Mouse (Mus musculus) midbrain, embryonic 14.5 days (tissue): ENCODE results near the gene Fyn. TPM values are rescaled to one million over a fixed set of nuclear protein-coding genes. Genes with fewer than 3 reads are reported as not detected.

ENCODE experiments used
- ATAC-seq: fragments of 200-750 bp; cut with Nextera tagmentation; 2 replicates; pipeline ENCODE4 v1.8.0; 2017; ENCODE audit warnings: moderate number of reproducible peaks, moderate library complexity; ENCODE audit not compliant: low FRiP score, low TSS enrichment
- DNase-seq: peaks from one replicate; pipeline ENCODE4 v3.0.0-alpha.2; 2015
- H3K27ac ChIP-seq: fragments of 300-500 bp; sonication (generic); replicated peaks from 2 replicates; pipeline ENCODE4 v1.5.1; 2014; ENCODE audit warnings: mild to moderate bottlenecking, low read depth, low read length, moderate library complexity
- H3K27me3 ChIP-seq: fragments of 300-500 bp; sonication (generic); 2 replicates; pipeline ENCODE4 v1.6.1; 2014; ENCODE audit warnings: low read length, control low read depth, mixed read lengths; ENCODE audit not compliant: control insufficient read depth, insufficient read depth
- H3K36me3 ChIP-seq: fragments of 300-500 bp; sonication (generic); 2 replicates; pipeline ENCODE4 v1.6.1; 2014; ENCODE audit warnings: low read length, control low read depth; ENCODE audit not compliant: control insufficient read depth, insufficient read depth
- H3K4me1 ChIP-seq: fragments of 300-500 bp; sonication (generic); 2 replicates; pipeline ENCODE4 v1.6.1; 2014; ENCODE audit warnings: mild to moderate bottlenecking, antibody characterized with exemption, low read length, control low read depth; ENCODE audit not compliant: control insufficient read depth, insufficient read depth
- H3K4me2 ChIP-seq: fragments of 300-500 bp; sonication (generic); 2 replicates; pipeline ENCODE4 v1.6.1; 2014; ENCODE audit warnings: mild to moderate bottlenecking, low read length, moderate library complexity
- H3K4me3 ChIP-seq: fragments of 300-500 bp; sonication (generic); replicated peaks from 2 replicates; pipeline ENCODE4 v1.5.1; 2014; ENCODE audit warnings: low read depth, low read length
- H3K9ac ChIP-seq: fragments of 300-500 bp; sonication (generic); replicated peaks from 2 replicates; pipeline ENCODE4 v1.6.1; 2014; ENCODE audit warnings: mild to moderate bottlenecking, low read length, moderate library complexity
- H3K9me3 ChIP-seq: fragments of 300-500 bp; sonication (generic); 2 replicates; pipeline ENCODE4 v1.6.1; 2016; ENCODE audit warnings: low read length, control low read depth, mixed read lengths; ENCODE audit not compliant: control insufficient read depth
- WGBS: fragments of 180-500 bp; shearing (Covaris S2); extraction: QIAGEN DNeasy Blood & Tissue Kit; methylation state at CpG from one replicate; pipeline ENCODE4 v1.1.7; 2014; 5-methylcytosine and 5-hydroxymethylcytosine counted together
- polyA plus RNA-seq: library from polyadenylated mRNA; unstranded; fragments of >200 nt; fragmentation: Nextera tagmentation; extraction: Ambion mirVana; gene quantifications from 2 replicates; pipeline ENCODE4 v1.2.1, GENCODE M21; 2014

Fyn gene
- polyA plus RNA-seq, 1 experiment from 2014 or later, result 90.8 TPM

GRCm38 (mm10) chr10:39339189-39339968, 29.3 kb upstream of the Fyn start:
- no peaks in the 10 kb centered on the region for H3K9me3 ChIP-seq
- H3K27me3 ChIP-seq, result no peaks in the 10 kb centered on the region
- no peak overlapping the region for H3K4me3 ChIP-seq
- no peaks in the 10 kb centered on the region for H3K36me3 ChIP-seq
- H3K4me2 ChIP-seq, result no peak overlapping the region
- ATAC-seq (no peak), DNase-seq (no peak)
- no peaks in the 10 kb centered on the region for H3K4me1 ChIP-seq
- H3K9ac ChIP-seq, result no peak overlapping the region
- no peak overlapping the region for H3K27ac ChIP-seq
- 77% methylated on average over 2 of the region's 2 CpGs for WGBS

GRCm38 (mm10) chr10:39339969-39340236, 28.8 kb upstream of the Fyn start:
- H3K36me3 ChIP-seq, result no peaks in the 10 kb centered on the region
- 88% methylated on average over 2 of the region's 2 CpGs for WGBS
- no peak overlapping the region for H3K4me2 ChIP-seq
- no peaks in the 10 kb centered on the region for H3K4me1 ChIP-seq
- H3K27me3 ChIP-seq, result no peaks in the 10 kb centered on the region
- H3K9me3 ChIP-seq, result no peaks in the 10 kb centered on the region
- ATAC-seq, result no peak
- no peak for DNase-seq
- H3K27ac ChIP-seq, result no peak overlapping the region
- H3K4me3 ChIP-seq, result no peak overlapping the region
- H3K9ac ChIP-seq, result no peak overlapping the region

- Histone ChIP-seq H3K27me3 (no peaks in the 10 kb centered on the region), H3K9ac (no peak overlapping the region), H3K9me3 (no peaks in the 10 kb centered on the region), H3K27ac (no peak overlapping the region), H3K36me3 (no peaks in the 10 kb centered on the region), H3K4me1 (no peaks in the 10 kb centered on the region), H3K4me3 (no peak overlapping the region), H3K4me2 (no peak overlapping the region)
- 97% methylated on average over 1 of the region's 1 CpGs for WGBS
- ATAC-seq (no peak), DNase-seq (no peak)
Observed at GRCm38 (mm10) chr10:39343551-39343950, 25.1 kb upstream of the Fyn start.

GRCm38 (mm10) chr10:39345921-39346320, 22.7 kb upstream of the Fyn start:
- 68% methylated on average over 1 of the region's 1 CpGs for WGBS
- ATAC-seq, result no peak
- no peak overlapping the region for H3K4me3 ChIP-seq
- no peak for DNase-seq
- no peaks in the 10 kb centered on the region for H3K36me3 ChIP-seq
- no peak overlapping the region for H3K27ac ChIP-seq
- no peak overlapping the region for H3K4me2 ChIP-seq
- H3K9ac ChIP-seq, result no peak overlapping the region
- H3K9me3 ChIP-seq, result no peaks in the 10 kb centered on the region
- no peaks in the 10 kb centered on the region for H3K4me1 ChIP-seq
- no peaks in the 10 kb centered on the region for H3K27me3 ChIP-seq

- H3K27ac ChIP-seq, result no peak overlapping the region
- H3K9me3 ChIP-seq, result no peaks in the 10 kb centered on the region
- DNase-seq, result no peak
Observed at GRCm38 (mm10) chr10:39349781-39350364, 18.8 kb upstream of the Fyn start.

GRCm38 (mm10) chr10:39364196-39364595, 4.5 kb upstream of the Fyn start:
- H3K4me3 ChIP-seq, result no peak overlapping the region
- no peak for ATAC-seq
- WGBS, result 92% methylated on average over 4 of the region's 4 CpGs

More at GRCm38 (mm10) chr10:39349781-39350364, 18.8 kb upstream of the Fyn start:
- Histone ChIP-seq H3K4me3 (no peak overlapping the region), H3K4me1 (no peaks in the 10 kb centered on the region), H3K36me3 (no peaks in the 10 kb centered on the region), H3K27me3 (no peaks in the 10 kb centered on the region), H3K9ac (no peak overlapping the region), H3K4me2 (no peak overlapping the region)
- 97% methylated on average over 14 of the region's 14 CpGs for WGBS
- ATAC-seq, result no peak

GRCm38 (mm10) chr10:39369502-39369931, 862 bp downstream of the Fyn start:
- WGBS, result under 1% methylated on average over 44 of the region's 44 CpGs
- peak; percentile 99 for DNase-seq
- H3K4me3 ChIP-seq, result peak overlapping the region; percentile 96
- H3K27me3 ChIP-seq, result no peaks in the 10 kb centered on the region
- no peaks in the 10 kb centered on the region for H3K36me3 ChIP-seq
- H3K4me2 ChIP-seq, result peak overlapping the region; percentile 79
- H3K9ac ChIP-seq, result peak overlapping the region; percentile 99
- H3K27ac ChIP-seq, result peak overlapping the region; percentile 98
- H3K9me3 ChIP-seq, result no peaks in the 10 kb centered on the region
- peak; percentile 99 for ATAC-seq
- H3K4me1 ChIP-seq, result peaks cover 38% of the 10 kb centered on the region

More at GRCm38 (mm10) chr10:39364196-39364595, 4.5 kb upstream of the Fyn start:
- H3K36me3 ChIP-seq, result no peaks in the 10 kb centered on the region
- H3K4me2 ChIP-seq, result no peak overlapping the region
- no peaks in the 10 kb centered on the region for H3K9me3 ChIP-seq
- H3K4me1 ChIP-seq, result 0 out of 2 replicates have a peak, but pooled peaks cover 4% of the 10 kb centered on the region
- DNase-seq, result no peak
- no peak overlapping the region for H3K27ac ChIP-seq
- no peak overlapping the region for H3K9ac ChIP-seq
- no peaks in the 10 kb centered on the region for H3K27me3 ChIP-seq

GRCm38 (mm10) chr10:39369977-39370785, 1.5 kb downstream of the Fyn start:
- Histone ChIP-seq H3K36me3 (no peaks in the 10 kb centered on the region), H3K27me3 (no peaks in the 10 kb centered on the region), H3K27ac (peak overlapping the region; percentile 98), H3K4me2 (peak overlapping the region; percentile 79), H3K4me3 (peak overlapping the region; percentile 96), H3K9ac (peak overlapping the region; percentile 99), H3K4me1 (peaks cover 45% of the 10 kb centered on the region), H3K9me3 (no peaks in the 10 kb centered on the region)
- ATAC-seq, result peak; percentile 61
- WGBS, result under 1% methylated on average over 68 of the region's 68 CpGs
- DNase-seq, result peak; percentile 75
